Mouse (Mus musculus): ENCODE measurements around the gene Gan. TPM values are rescaled to one million over a fixed set of nuclear protein-coding genes. Genes with fewer than 3 reads are reported as not detected.

Gan gene
- polyA plus RNA-seq, 1 experiment from 2014 or later = 2.8 TPM

DNA sequence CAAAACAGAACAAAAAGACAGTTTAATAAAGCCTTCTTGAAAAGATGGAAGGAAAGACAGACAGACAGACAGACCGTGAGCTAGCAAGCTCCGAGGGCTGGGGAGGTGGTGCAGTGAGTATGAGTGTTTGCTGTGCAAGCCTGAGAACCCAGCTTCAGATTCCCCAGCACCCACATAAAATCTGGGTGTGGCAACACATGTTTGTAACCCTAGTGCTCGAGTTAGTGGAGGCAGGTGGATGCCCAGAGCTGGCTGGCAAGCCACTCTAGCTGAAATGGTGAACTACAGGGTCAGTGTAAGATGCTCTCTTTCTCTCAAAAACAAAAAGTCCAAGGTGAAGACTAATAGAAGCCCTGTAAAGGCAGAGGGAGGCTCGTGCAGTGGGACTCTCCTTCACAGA, 7.0 kb downstream of the Gan start:
- Histone ChIP-seq H3K9ac (no peak overlapping the region), H3K27ac (no peak overlapping the region), H3K4me1 (peaks cover under 1% of the 10 kb centered on the region; the same call in 1 of the 2 replicates), H3K36me3 (0 out of 2 replicates have a peak, but pooled peaks cover 5% of the 10 kb centered on the region), H3K27me3 (no peaks in the 10 kb centered on the region), H3K9me3 (no peaks in the 10 kb centered on the region), H3K4me3 (no peak overlapping the region), H3K4me2 (replicated peaks) (no peak overlapping the region)
- ATAC-seq (ENCODE audit: low FRiP score, low read depth) = no peak
- 85% methylated on average over 4 of the region's 4 CpGs for WGBS

DNA sequence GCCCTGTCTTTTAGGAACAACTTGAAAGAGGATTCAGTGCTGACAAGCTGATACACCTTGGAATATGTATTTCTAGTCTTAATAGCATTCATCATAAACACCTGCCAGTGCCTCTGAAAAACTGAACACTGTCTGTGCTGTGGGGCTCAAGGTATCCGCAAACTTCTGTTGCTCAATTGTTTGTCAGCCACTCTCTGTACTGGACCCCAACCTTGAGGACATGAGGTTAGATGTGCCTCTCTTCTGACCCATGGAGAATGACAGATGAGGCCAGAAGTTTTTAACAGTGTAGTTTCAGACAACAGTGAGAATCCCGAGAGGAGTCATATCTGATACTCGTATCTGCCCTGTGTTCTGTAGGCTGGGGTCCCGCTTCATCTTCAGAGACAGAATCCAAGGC, 7.6 kb downstream of the Gan start:
- Histone ChIP-seq H3K27me3 (no peaks in the 10 kb centered on the region), H3K27ac (no peak overlapping the region), H3K4me3 (no peak overlapping the region), H3K36me3 (0 out of 2 replicates have a peak, but pooled peaks cover 5% of the 10 kb centered on the region), H3K4me1 (no peaks in the 10 kb centered on the region), H3K9ac (no peak overlapping the region), H3K9me3 (no peaks in the 10 kb centered on the region), H3K4me2 (replicated peaks) (no peak overlapping the region)
- ATAC-seq (ENCODE audit: low FRiP score, low read depth) = no peak
- 90% methylated on average over 4 of the region's 4 CpGs for WGBS

DNA sequence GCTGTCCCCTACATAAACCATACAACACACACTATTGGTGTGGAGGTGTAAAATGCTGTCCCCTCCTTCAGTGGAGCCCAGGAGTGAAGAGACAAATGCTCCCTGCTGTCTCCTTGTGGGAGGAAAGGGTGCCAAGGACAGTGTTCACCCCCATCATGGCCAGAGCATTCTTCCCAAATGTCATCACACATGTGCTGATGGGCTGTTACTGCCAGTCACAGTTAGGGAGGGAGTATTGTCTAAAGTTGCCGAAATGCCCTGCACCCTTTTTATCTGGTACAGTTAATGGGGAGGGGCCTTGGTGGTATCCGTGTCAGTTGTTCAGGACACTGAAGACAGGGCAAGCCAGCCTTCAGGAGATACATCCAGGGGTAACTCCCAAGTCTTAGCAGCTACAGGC, 8.6 kb downstream of the Gan start:
- H3K4me3 ChIP-seq = no peak overlapping the region
- 0 out of 2 replicates have a peak, but pooled peaks cover 5% of the 10 kb centered on the region for H3K36me3 ChIP-seq
- H3K27me3 ChIP-seq = no peaks in the 10 kb centered on the region
- H3K4me1 ChIP-seq = no peaks in the 10 kb centered on the region
- no peak for ATAC-seq (ENCODE audit: low FRiP score, low read depth)
- no peak overlapping the region for H3K27ac ChIP-seq
- WGBS = 85% methylated on average over 2 of the region's 2 CpGs
- H3K4me2 ChIP-seq (replicated peaks) = no peak overlapping the region
- H3K9me3 ChIP-seq = no peaks in the 10 kb centered on the region
- no peak overlapping the region for H3K9ac ChIP-seq

GRCm38 (mm10) chr8:117167243-117167883, 9.4 kb downstream of the Gan start:
- H3K27ac ChIP-seq = no peak overlapping the region
- H3K4me1 ChIP-seq = no peaks in the 10 kb centered on the region
- 79% methylated on average over 8 of the region's 8 CpGs for WGBS
- H3K36me3 ChIP-seq = 0 out of 2 replicates have a peak, but pooled peaks cover 5% of the 10 kb centered on the region
- H3K4me3 ChIP-seq = no peak overlapping the region
- no peak overlapping the region for H3K4me2 ChIP-seq (replicated peaks)
- H3K9me3 ChIP-seq = no peaks in the 10 kb centered on the region
- H3K9ac ChIP-seq = no peak overlapping the region
- no peaks in the 10 kb centered on the region for H3K27me3 ChIP-seq
- no peak for ATAC-seq (ENCODE audit: low FRiP score, low read depth)

DNA sequence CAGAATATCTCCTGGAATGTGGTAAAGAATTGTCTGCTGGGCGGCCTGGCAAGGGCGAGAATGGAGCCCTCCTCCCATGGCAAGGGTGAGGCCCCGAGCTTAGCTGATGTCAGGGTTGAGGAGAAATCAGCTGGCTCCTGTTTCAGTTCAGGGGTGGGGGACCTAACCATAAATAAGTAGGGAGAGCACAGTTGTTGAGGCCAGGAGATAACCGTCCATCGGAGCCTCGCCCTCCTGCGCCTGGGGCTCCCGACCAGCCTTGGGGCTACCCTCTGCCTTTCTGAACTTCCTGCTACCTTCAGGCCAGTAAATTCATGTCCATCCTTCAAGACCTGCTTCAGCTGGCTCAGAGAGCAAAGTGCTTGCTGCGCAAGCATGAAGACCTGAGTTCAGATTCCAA, 10.4 kb downstream of the Gan start:
- Histone ChIP-seq H3K36me3 (0 out of 2 replicates have a peak, but pooled peaks cover 5% of the 10 kb centered on the region), H3K4me3 (no peak overlapping the region), H3K27me3 (no peaks in the 10 kb centered on the region), H3K9me3 (no peaks in the 10 kb centered on the region), H3K4me1 (peaks cover 4% of the 10 kb centered on the region; the same call in 1 of the 2 replicates), H3K4me2 (replicated peaks) (no peak overlapping the region), H3K9ac (no peak overlapping the region), H3K27ac (no peak overlapping the region)
- ATAC-seq (ENCODE audit: low FRiP score, low read depth) = no peak
- WGBS = 89% methylated on average over 9 of the region's 9 CpGs

GRCm38 (mm10) chr8:117171826-117172225, 13.9 kb downstream of the Gan start:
- Histone ChIP-seq H3K27me3 (no peaks in the 10 kb centered on the region), H3K27ac (no peak overlapping the region), H3K4me2 (replicated peaks) (no peak overlapping the region), H3K9ac (no peak overlapping the region), H3K9me3 (no peaks in the 10 kb centered on the region), H3K36me3 (peaks cover 15% of the 10 kb centered on the region), H3K4me1 (peaks cover 4% of the 10 kb centered on the region; the same call in 1 of the 2 replicates), H3K4me3 (no peak overlapping the region)
- WGBS = 89% methylated on average over 3 of the region's 3 CpGs
- no peak; the same call in 1 of the 2 replicates for ATAC-seq (ENCODE audit: low FRiP score, low read depth)

DNA sequence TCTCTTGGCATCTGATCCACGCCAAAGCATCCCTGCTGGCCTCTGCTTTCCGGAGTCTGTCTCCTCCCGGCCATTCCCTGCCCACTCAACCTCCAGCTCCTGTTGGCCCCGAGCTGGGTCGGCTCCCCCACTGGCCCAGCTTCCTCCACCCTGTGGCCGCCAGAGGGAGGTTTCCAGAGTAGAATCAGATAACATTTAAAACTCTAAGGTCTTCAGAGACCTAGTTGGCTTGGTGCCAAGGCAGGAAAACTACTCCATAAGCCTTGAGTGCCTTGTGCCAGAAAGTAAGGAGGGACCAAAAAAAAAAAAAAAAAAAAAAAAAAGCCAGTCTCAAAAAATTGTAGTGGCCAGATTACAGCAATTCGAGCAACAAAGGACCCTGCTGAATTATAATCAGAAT, 15.0 kb downstream of the Gan start:
- Histone ChIP-seq H3K4me2 (replicated peaks) (no peak overlapping the region), H3K27ac (no peak overlapping the region), H3K36me3 (peaks cover 21% of the 10 kb centered on the region), H3K9ac (no peak overlapping the region), H3K4me1 (peaks cover 4% of the 10 kb centered on the region; the same call in 1 of the 2 replicates), H3K9me3 (no peaks in the 10 kb centered on the region), H3K4me3 (no peak overlapping the region), H3K27me3 (no peaks in the 10 kb centered on the region)
- 51% methylated on average over 7 of the region's 7 CpGs for WGBS
- no peak for ATAC-seq (ENCODE audit: low FRiP score, low read depth)

DNA sequence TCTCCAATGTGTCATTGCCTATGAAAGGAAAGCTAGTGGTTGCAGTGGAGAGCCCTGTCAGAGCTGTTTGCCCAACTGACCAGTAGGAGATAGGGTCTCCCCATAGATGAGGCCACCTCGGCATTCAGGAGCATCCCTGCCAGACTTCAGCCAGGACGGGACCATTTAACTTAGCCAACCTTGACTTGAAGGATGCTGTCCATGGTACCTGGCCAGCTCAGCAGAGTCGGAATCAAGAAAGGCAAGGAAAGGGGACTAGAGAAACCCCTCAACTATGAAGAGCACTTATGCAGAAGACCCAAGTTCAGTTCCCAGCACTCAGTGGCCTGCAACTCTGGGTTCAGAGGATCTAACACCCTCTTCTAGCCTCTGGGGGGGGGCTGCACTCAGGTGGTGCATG, 15.8 kb downstream of the Gan start:
- no peak overlapping the region for H3K27ac ChIP-seq
- no peak overlapping the region for H3K4me2 ChIP-seq (replicated peaks)
- no peak overlapping the region for H3K4me3 ChIP-seq
- H3K36me3 ChIP-seq = peaks cover 19% of the 10 kb centered on the region
- no peaks in the 10 kb centered on the region for H3K27me3 ChIP-seq
- H3K4me1 ChIP-seq = peaks cover 4% of the 10 kb centered on the region; the same call in 1 of the 2 replicates
- no peaks in the 10 kb centered on the region for H3K9me3 ChIP-seq
- ATAC-seq (ENCODE audit: low FRiP score, low read depth) = no peak
- 65% methylated on average over 3 of the region's 3 CpGs for WGBS
- H3K9ac ChIP-seq = no peak overlapping the region

GRCm38 (mm10) chr8:117174536-117174935, 16.6 kb downstream of the Gan start:
- WGBS = 95% methylated on average over 5 of the region's 5 CpGs
- H3K9me3 ChIP-seq = no peaks in the 10 kb centered on the region
- H3K36me3 ChIP-seq = peaks cover 16% of the 10 kb centered on the region
- no peaks in the 10 kb centered on the region for H3K27me3 ChIP-seq
- no peak overlapping the region for H3K4me2 ChIP-seq (replicated peaks)
- H3K27ac ChIP-seq = no peak overlapping the region
- H3K9ac ChIP-seq = no peak overlapping the region
- H3K4me1 ChIP-seq = peaks cover 4% of the 10 kb centered on the region; the same call in 1 of the 2 replicates
- no peak for ATAC-seq (ENCODE audit: low FRiP score, low read depth)
- H3K4me3 ChIP-seq = no peak overlapping the region

GRCm38 (mm10) chr8:117176308-117176707, 18.4 kb downstream of the Gan start:
- ATAC-seq (ENCODE audit: low FRiP score, low read depth) = no peak
- 91% methylated on average over 5 of the region's 5 CpGs for WGBS
- H3K27me3 ChIP-seq = no peaks in the 10 kb centered on the region

GRCm38 (mm10) chr8:117177236-117177635, 19.3 kb downstream of the Gan start:
- Histone ChIP-seq H3K9me3 (no peaks in the 10 kb centered on the region), H3K27me3 (no peaks in the 10 kb centered on the region), H3K4me3 (no peak overlapping the region), H3K4me1 (peaks cover 4% of the 10 kb centered on the region; the same call in 1 of the 2 replicates), H3K36me3 (peaks cover 16% of the 10 kb centered on the region), H3K27ac (no peak overlapping the region), H3K9ac (no peak overlapping the region), H3K4me2 (replicated peaks) (no peak overlapping the region)
- whole genome bisulfite sequencing = 85% methylated on average over 7 of the region's 7 CpGs
- no peak for ATAC-seq (ENCODE audit: low FRiP score, low read depth)

More at GRCm38 (mm10) chr8:117176308-117176707, 18.4 kb downstream of the Gan start:
- Histone ChIP-seq H3K4me3 (no peak overlapping the region), H3K4me2 (replicated peaks) (no peak overlapping the region), H3K36me3 (peaks cover 16% of the 10 kb centered on the region), H3K9me3 (no peaks in the 10 kb centered on the region), H3K27ac (no peak overlapping the region), H3K4me1 (peaks cover 4% of the 10 kb centered on the region; the same call in 1 of the 2 replicates), H3K9ac (no peak overlapping the region)

- Histone ChIP-seq H3K4me3 (no peak overlapping the region), H3K4me2 (replicated peaks) (no peak overlapping the region), H3K27me3 (no peaks in the 10 kb centered on the region), H3K9ac (no peak overlapping the region), H3K4me1 (no peaks in the 10 kb centered on the region), H3K9me3 (no peaks in the 10 kb centered on the region), H3K36me3 (peaks cover 19% of the 10 kb centered on the region), H3K27ac (no peak overlapping the region)
- no peak for ATAC-seq (ENCODE audit: low FRiP score, low read depth)
- WGBS = 86% methylated on average over 2 of the region's 2 CpGs
These were observed 20.1 kb downstream of the Gan start for GRCm38 (mm10) chr8:117178039-117178438.

DNA sequence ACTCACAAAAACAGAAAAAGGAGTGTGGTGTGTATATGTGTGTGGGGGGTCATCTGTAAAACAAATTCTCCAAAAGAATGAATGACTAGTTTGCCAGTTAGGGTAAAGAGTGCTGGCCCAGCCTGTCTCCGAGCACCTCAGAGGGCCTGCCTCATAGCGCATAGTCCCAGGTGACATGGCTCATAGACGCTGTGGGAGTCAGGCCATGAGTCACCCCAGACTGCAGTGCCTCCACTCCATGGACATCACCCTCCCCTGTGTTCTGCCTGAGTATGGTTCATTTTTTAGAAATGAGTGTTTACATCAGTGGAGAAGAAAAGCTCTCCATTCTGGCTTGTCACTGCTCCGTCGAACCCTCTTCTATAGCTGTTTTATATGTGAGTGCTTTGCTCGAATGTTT, 20.7 kb downstream of the Gan start:
- Histone ChIP-seq H3K4me1 (no peaks in the 10 kb centered on the region), H3K4me2 (replicated peaks) (no peak overlapping the region), H3K27ac (no peak overlapping the region), H3K9me3 (no peaks in the 10 kb centered on the region), H3K9ac (no peak overlapping the region), H3K4me3 (no peak overlapping the region), H3K27me3 (no peaks in the 10 kb centered on the region), H3K36me3 (peaks cover 23% of the 10 kb centered on the region)
- no peak for ATAC-seq (ENCODE audit: low FRiP score, low read depth)
- 88% methylated on average over 6 of the region's 6 CpGs for WGBS

Measured in limb, embryonic 13.5 days (tissue).